Mouse (Mus musculus): Measurements from ENCODE around the gene Cnrip1. TPM values are rescaled to one million over a fixed set of nuclear protein-coding genes. Genes with fewer than 3 reads are reported as not detected.

The Cnrip1 gene
- polyA plus RNA-seq, 1 experiment from 2014 or later = 170 TPM

Other genes starting within 250 kb of the Cnrip1 start
- gene Fbxo48, start 100.2 kb upstream of the Cnrip1 start, polyA plus RNA-seq (2015; fragmentation: Nextera tagmentation; extraction: Ambion mirVana) = 0.32 and 0.37 TPM in 2 replicates
- 4.0 and 4.1 TPM in 2 replicates for gene Plek, start 795 bp downstream of the Cnrip1 start, polyA plus RNA-seq (2015; fragmentation: Nextera tagmentation; extraction: Ambion mirVana)
- 195 and 200 TPM in 2 replicates for gene Ppp3r1, start 107.7 kb downstream of the Cnrip1 start, polyA plus RNA-seq (2015; fragmentation: Nextera tagmentation; extraction: Ambion mirVana)
- gene Wdr92, start 130.5 kb downstream of the Cnrip1 start, polyA plus RNA-seq (2015; fragmentation: Nextera tagmentation; extraction: Ambion mirVana) = 19.3 and 20.0 TPM in 2 replicates
- 35.0 and 38.8 TPM in 2 replicates for gene Pno1, start 160.0 kb downstream of the Cnrip1 start, polyA plus RNA-seq (2015; fragmentation: Nextera tagmentation; extraction: Ambion mirVana)
- 143 and 148 TPM in 2 replicates for gene C1d, start 206.0 kb downstream of the Cnrip1 start, polyA plus RNA-seq (2015; fragmentation: Nextera tagmentation; extraction: Ambion mirVana)

Data from midbrain, embryonic 15.5 days (tissue).